Mouse (Mus musculus) liver, postnatal 0 days (tissue): ENCODE data around the gene Gm16434.
"Not testable (repeated sequence)": the region's sequence is repeated elsewhere in the genome, so short reads cannot be mapped to it uniquely, and the experiment has no call there.

ENCODE experiments used
- CTCF ChIP-seq: sonication (generic); IDR thresholded peaks from 2 replicates; pipeline ENCODE4 v1.5.1; 2016; ENCODE audit warnings: antibody characterized with exemption, low read depth
- EP300 ChIP-seq: IDR thresholded peaks from 2 replicates; pipeline ENCODE4 v1.6.1; 2016; ENCODE audit warnings: antibody characterized with exemption, low read depth, mild to moderate bottlenecking

DNA sequence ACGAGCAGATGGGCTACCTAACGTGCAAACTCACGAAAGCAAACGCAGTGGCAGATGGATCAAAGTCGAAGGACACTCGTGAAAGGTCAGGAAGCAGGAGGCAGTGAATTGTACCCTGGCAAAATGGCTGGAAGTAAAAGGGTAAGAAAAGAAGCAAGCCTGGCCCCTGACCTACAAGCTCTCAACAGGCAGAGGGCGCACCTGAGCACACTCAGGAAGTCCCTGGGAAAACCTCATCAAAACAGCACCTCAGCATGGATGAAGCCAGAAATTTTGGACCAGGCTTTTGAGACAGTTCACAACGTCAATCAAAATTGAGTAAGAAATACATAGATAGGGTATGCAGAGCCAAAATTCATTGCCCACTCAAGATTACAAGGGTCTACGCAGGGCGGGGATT is 49.2 kb upstream of the Gm16434 start:
- not testable (repeated sequence) for TF ChIP-seq EP300
- TF ChIP-seq CTCF: peak; percentile 40; the same call in 1 of the 2 replicates
